Mouse (Mus musculus) retina, postnatal 7 days (tissue): ENCODE measurements at regions not wholly inside any gene's neighbourhood (a gene's known extent, or its start where the extent isn't known, plus 50 kb on each side); places are given as distances from the start of the nearest gene placed in this dataset.
A peak's percentile ranks its signal among the peaks of the same experiment; 100 is the strongest.
"Not testable (repeated sequence)": the region's sequence is repeated elsewhere in the genome, so short reads cannot be mapped to it uniquely, and the experiment has no call there.

Experiments used
- DNase-seq: peaks from one replicate; pipeline ENCODE4 v3.0.0-alpha.2; 2012; ENCODE audit warnings: low read depth, low spot score

DNA sequence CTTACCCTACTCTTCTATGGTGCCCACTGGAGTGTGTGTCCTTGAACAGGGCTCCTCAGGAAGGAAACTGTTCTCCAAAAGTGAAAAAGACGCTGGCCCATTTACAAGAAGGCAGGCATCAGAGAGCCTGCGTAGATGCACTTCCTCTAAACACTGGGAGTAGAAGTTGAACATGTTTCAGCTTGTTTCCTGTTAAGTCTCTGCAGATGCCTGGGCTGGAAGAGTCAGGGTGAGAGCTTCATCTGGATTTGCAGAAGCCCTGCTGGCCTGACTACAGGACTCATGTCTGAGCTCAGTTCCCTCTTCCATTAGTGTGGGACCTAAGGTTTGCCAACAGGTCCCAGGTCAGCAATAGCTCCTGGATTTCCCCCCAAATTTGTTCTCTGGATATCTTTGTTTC is 54.7 kb upstream of the Nlrp1b start:
- DNase-seq: no peak

DNA sequence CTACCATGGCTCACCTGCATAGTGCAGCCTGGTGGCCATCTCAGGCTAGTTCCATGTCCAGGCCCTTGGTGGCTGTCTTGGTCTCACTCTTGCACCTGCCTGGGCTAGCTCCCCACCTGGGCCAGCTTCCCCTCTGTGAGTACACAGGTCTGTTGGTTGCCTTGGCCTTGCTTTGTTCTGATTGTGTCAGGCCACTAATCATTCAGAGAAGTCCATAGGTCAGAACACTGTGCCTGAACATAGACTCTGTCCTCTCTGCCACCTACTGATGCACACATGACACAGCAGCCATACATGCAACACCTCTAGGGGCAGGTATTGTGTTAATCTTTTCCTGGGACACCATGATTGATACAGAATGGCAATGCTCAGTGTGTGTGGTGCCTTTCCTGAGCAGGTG is 57.7 kb upstream of the Nlrp1b start:
- not testable (repeated sequence) for DNase-seq

DNA sequence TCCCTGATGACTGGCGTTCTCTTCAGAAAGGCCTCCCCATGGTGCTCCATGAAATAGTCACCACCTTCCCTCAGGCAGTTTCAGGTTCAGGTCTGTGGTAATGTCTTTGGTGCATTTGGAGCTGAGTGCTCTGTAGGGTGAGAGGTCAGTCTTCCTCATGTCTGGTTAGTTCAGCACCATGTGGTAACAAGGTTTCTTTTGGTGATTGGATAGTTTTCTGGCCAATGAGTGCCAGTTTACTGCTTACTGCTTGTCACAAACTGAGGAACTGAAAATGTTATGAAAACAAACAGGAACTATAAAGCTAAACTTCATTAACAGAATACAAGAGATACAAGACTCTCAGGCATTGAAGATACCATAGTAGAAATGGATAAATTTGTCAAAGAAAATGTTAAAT is 59.0 kb upstream of the Nlrp1b start:
- no peak for DNase-seq

- DNase-seq: no peak
Measured at GRCm38 (mm10) chr11:71299479-71299878, 68.9 kb upstream of the Nlrp1b start.

DNA sequence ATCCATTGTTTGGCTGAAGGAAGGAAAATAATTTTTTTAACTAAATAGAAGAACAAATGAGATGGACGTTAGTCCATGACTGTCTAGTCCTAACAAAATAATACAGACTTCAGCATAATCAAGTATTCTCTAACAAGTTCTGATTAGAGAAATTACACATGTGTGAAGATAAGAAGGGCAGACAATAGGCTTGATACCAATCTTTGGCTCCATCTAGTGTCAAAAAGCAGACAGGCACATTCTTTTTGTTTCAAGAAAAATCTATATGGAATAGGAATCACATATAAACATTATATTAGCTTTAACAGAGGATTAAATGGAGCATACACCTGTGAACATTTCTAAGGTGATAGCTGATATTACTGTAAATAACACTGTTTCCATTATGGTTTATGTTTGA is 92.9 kb upstream of the Nlrp1b start:
- DNase-seq: peak; percentile 13

GRCm38 (mm10) chr11:71337428-71337827 is 106.9 kb upstream of the Nlrp1b start:
- DNase-seq: peak; percentile 55

DNA sequence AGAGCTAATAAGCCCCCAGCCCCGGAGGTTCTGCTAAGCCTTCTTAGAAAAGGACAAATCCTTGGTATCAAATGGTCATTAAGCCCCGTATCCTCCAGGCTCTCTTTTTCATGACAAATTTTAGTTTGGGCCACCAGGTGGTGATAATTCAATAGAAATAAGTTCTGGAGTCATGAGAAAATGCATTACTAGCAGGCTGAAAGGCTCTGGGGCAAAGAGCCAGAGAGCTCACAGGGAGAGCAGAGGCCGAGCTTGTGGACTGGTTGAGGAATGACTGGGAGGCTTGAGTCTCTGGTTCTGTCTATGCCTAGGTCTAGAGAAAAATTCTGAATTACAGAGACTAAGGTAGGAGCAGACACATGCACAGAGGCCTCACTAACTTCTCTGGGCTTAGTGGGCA is 115.5 kb upstream of the Nlrp1b start:
- peak; percentile 46 for DNase-seq

- DNase-seq: peak; percentile 9
Measured at GRCm38 (mm10) chr11:71357089-71357488, 126.6 kb upstream of the Nlrp1b start.

DNA sequence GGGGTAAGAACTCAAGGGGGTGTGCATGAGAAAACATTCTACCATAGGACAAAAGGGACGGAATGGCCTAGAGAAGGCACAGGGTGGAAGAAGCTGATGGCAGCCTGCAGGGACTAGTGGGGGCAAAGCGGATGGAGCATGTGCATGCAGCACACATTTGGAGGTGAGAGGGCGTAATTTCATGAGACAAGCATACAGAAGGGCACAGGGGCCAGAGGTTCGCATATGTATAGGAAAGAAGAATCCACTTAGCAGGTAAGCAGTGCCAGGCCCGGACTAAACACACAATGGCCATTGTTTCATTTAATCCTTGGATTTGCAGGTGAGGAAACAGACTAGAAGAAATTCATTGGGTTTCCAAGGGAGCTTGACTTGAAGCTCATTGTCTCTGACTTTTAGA is 130.3 kb upstream of the Nlrp1b start:
- DNase-seq: no peak

- no peak for DNase-seq
Measured at GRCm38 (mm10) chr11:71371871-71372270, 141.3 kb upstream of the Nlrp1b start.

DNA sequence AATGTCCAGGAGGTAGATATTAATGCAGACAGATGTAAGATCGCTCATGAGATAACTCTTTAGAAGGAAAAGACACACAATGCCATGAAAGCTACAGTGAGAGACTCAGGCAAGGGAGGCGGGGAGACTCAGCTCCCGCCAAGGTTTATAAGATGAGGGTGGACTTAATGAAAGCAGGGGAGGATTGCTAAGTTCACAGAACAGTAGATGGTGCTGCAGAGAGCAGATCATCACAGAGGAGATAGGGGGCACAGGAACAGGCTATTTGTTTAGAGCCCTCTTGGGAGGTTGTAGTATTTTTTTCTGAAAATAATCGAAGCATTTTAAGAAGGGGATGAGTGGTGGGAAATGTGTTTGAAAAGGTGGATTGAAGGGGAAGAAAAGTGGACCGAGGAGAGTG is 144.6 kb upstream of the Nlrp1b start:
- no peak for DNase-seq

DNA sequence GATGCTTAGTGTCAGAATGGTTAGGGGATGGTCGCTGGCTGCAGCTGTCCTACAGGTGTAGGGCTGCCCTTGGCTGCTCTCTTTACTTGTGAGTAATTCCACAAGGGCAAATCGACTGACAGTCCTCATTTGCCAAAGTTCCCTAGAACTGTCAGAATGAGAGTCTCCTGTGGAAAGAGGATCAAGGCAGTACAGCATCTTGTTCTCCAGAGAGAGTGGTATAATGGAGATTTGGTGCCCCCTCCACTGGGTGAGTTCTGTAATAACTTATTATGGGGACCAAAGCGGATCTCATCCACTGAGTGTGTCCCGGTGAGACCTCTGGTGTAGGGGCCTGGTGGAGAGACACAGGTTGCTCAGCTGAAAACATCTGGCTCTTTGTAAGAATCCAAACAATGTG is 157.9 kb upstream of the Nlrp1b start:
- no peak for DNase-seq

GRCm38 (mm10) chr11:71389659-71390058 is 159.1 kb upstream of the Nlrp1b start:
- peak; percentile 53 for DNase-seq

DNA sequence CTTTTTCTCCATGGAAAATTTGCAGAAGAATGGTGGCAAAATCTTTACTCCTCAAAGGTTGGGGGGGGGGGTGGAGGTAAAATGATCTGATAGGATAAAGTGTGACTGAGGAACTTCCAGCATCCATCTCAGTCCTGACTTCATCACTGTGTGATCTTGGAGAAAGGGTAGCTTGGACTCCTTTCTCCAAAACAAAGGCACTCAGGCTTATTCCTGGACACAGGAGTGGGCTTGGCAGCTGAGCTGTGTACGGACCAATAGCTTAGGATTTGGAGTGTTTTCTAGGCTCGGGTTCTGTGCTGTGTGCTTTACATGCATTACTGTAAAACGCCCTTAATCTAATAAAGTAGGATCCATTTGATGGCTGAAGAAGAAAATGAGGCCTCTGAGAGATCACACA is 159.6 kb upstream of the Nlrp1b start:
- DNase-seq: no peak

DNA sequence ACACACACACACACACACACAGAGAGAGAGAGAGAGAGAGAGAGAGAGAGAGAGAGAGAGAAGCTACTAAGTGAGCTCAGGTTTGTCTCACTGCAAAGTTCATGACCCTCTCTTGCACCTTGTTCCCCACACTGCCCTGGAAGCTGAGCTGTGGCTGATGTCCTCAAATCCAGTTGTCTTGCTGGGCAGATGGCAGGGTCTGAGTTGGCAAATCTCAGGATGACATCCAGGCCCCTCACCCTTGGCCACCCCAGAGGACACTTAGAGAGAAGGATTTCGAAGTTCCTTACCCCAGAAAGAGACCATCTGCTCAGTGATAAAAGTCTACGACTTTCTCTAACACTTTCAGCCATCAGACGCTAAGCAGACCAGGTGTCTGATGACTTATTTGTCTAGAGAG is 160.1 kb upstream of the Nlrp1b start:
- DNase-seq: no peak

GRCm38 (mm10) chr11:71393406-71393805 is 162.9 kb upstream of the Nlrp1b start:
- DNase-seq: no peak

DNA sequence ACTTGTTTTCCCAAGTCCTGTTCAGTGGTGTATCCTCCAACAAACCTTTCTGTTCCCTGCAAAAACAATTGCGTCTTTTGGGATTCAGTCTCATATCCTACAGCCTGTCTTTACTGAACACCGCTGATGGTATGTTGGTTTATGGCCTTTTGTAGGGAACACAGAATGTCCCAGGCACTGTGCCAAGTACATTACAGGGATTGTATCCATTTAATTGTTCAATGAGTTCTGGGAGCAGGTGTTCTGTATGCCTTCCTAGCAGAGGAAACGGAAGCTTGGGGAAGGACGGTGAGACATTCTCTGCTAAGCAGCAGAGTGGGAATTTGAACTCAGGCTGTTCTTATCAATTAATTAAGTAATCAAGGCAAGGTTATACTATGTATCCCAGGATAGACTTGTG is 164.5 kb upstream of the Nlrp1b start:
- DNase-seq: no peak

GRCm38 (mm10) chr11:71395631-71396030 is 165.1 kb upstream of the Nlrp1b start:
- no peak for DNase-seq

DNA sequence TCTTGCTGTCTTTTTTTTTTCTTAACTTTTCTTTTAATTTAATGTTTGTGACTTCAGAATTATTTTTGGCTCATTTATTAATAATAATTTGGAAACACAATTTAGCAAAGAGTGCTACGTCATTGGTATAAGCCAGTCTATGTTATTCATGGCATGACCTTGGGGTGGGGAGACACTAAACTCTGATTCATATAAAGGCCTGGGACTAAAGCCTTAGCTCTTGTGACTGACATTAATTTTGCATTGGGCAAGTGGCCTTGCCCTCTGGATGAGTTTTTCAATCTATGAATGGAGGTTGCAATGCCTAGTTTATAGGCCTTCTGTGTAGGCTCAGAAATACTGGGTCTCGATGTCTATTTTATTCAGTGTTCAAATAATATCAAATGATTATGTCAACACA is 169.8 kb upstream of the Nlrp1b start:
- DNase-seq: no peak

- no peak for DNase-seq
Measured at GRCm38 (mm10) chr11:71401411-71402276, 171.1 kb upstream of the Nlrp1b start.

DNA sequence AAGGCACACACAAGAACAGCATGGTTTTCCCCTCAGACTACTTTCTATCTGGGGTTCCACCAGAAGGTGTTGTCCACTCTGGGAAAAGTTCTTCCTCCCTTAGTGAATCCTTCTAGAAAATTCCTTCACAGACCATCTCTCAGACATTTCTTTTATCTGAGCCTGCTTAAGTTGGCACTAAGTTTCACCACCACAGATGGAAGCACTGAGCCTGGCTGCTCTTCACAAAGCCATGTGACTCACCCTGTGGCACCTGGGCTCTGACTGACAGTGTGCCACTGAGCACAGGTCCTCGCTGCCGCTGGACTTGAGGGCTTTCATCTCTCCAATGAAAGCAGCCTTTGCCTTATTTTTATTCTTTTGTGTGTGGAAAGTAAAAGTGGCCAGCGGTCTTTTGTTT is 173.8 kb upstream of the Nlrp1b start:
- DNase-seq: no peak

DNA sequence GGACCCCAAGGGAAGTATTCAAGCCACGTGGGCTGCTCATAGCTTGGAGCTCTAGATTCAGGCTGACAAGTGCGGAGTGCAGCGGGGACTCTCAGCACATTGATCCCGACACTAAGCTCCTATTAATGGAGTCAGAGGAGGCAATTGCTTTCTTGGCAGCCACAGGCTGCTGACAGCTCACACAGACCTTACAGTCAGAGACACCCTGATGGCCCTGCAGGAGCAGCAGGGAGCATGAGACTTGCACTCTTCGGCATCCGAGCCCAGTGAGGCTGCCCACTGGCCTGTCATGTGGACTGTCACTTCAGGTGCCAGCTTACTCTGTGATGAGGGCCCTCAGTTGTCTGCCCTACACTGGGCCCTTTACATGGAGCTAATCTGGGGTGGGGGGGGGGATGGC is 176.5 kb upstream of the Nlrp1b start:
- no peak for DNase-seq

- DNase-seq: no peak
Measured at GRCm38 (mm10) chr11:71409211-71409765, 178.8 kb upstream of the Nlrp1b start.
